Mouse (Mus musculus): ENCODE data around the gene Dolpp1. TPM values are rescaled to one million over a fixed set of nuclear protein-coding genes. Genes with fewer than 3 reads are reported as not detected.

Gene Dolpp1
- total RNA-seq, 1 experiment from 2014 or later: 24.5 TPM

DNA sequence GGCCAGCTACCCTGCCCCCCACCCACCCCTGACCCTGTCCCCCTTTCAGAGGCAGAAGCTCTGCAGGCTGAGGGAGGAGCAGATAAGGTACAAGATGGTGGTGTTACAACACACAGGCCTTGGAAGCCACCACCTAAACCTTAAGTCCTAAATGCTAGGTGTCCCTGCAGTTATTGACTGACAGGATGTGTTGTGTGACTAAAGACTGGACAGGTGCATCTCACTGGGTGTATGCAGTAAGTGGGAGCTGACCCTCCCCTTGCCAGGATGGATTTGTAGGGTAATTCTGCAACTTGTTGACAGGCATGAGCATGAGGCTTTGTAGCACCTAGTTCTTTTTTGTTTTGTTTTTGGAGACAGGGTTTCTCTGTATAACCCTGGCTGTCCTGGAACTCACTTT lies 52.4 kb downstream of the Dolpp1 start:
- no peak for ATAC-seq (replicated peaks in 1 of 2; ENCODE audit: insufficient read depth in 1 of 2, low FRiP score in 2 of 2, low TSS enrichment in 1 of 2, low read depth in 1 of 2, poor library complexity in 2 of 2, severe bottlenecking in 2 of 2)

DNA sequence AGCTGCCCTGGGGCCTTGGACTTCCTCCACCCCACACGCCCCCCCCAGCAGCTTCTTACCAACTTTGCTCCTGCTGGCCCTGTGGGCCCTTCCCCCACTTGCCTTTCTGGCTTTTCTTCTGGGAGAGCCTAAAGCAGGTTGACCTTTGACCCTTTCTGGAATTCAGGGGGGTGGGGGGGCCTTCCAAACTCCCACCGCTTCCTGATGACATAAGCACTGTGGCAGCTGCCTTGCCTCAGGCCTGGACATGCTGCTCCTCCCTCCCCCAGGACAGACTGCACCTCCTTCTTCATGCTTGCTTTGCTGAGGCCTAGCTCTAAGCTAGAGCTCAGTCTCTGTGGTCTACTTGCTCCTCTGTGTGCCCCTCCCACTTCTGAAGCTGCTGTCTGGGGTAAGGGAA lies 53.3 kb downstream of the Dolpp1 start:
- no peak for ATAC-seq (replicated peaks in 1 of 2; ENCODE audit: insufficient read depth in 1 of 2, low FRiP score in 2 of 2, low TSS enrichment in 1 of 2, low read depth in 1 of 2, poor library complexity in 2 of 2, severe bottlenecking in 2 of 2)

DNA sequence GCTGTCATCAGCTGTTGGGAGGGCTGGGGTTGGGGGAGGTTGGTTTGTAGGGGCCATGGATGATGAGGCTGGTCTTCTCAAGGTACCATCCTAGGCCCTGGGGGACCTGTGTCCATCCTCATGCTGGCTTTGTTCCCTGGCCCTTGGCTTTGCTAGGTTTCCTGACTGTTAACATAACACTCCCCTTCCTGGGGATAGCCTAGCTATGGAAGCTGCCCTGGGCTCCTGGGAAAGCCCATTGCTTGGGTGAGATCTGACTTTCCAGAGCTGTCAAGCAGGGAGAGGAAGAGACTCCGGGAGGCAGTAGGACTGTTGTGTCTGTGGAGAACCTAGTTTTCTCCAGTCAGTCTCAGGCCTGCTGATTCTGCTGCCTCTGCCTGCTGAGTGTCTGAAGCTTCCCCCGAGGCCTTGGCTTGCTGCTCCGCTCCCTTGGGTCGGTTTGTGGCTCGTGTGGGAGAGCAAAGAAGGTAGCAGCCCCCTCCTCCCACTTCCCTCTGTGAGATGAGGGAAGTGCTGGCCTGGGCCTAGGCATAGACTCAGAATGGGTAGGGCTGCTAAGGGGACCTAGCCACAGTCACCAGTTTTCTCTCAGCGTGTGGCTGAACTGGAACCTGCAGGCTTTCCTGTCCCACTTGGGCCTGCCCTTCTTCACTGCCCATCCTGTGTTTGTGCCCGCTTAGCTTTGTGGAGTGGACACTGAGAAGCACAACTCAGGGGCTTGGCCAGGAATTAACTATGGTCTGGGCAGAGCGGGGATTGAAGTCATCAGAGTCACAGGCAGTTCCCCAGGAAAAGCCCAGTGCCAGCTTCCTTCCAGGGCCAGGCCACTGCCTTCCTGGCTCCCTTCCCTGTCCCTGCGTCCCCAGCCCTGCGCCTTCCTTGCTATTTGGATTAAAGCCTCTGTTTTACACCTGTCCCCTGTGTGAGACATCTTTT lies 55.1 kb downstream of the Dolpp1 start:
- ATAC-seq (replicated peaks in 1 of 2; ENCODE audit: insufficient read depth in 1 of 2, low FRiP score in 2 of 2, low TSS enrichment in 1 of 2, low read depth in 1 of 2, poor library complexity in 2 of 2, severe bottlenecking in 2 of 2): peak; percentile 50 to 63; a peak in 3 of 4 replicates

DNA sequence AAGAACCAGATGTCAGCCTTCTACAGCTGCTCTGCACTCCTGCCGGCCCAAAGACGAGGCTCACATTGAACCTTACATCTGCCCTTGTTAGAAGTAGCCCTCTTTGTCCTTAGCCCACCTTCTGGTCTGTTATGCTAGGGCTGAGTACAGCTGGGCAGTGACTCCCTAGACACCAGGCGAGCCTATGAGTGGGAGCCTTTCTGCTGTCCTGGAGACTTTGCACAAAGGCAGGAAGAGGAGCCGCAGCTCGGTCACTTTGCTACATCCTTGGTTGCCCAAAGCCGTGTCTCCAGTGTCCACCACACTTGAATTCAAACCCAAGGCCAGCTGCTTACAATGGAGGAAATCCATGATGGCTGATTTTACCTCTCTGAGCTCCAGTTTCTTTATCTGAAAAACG lies 56.3 kb downstream of the Dolpp1 start:
- no peak for ATAC-seq (replicated peaks in 1 of 2; ENCODE audit: insufficient read depth in 1 of 2, low FRiP score in 2 of 2, low TSS enrichment in 1 of 2, low read depth in 1 of 2, poor library complexity in 2 of 2, severe bottlenecking in 2 of 2)

Other genes with a start within 250 kb of the Dolpp1 start
- 3.2 and 8.1 TPM in 2 replicates for gene Endog, start 220.8 kb upstream of the Dolpp1 start, total RNA-seq (2017)
- 24.7 and 42.1 TPM in 2 replicates for gene Spout1, start 213.8 kb upstream of the Dolpp1 start, total RNA-seq (2017)
- 9.3 and 10.3 TPM in 2 replicates for gene Kyat1, start 186.4 kb upstream of the Dolpp1 start, total RNA-seq (2017)
- gene Lrrc8a, start 154.5 kb upstream of the Dolpp1 start, total RNA-seq (2017): 11.3 and 15.3 TPM in 2 replicates
- 1.4 TPM in 1 of 2 replicates, not detected in the other for gene Gm28035, start 151.7 kb upstream of the Dolpp1 start, total RNA-seq (2017)
- gene Phyhd1, start 126.1 kb upstream of the Dolpp1 start, total RNA-seq (2017): 1.2 and 2.1 TPM in 2 replicates
- not detected in 2 replicates for gene Gm28038, start 111.2 kb upstream of the Dolpp1 start, total RNA-seq (2017)
- gene Dolk, start 105.9 kb upstream of the Dolpp1 start, total RNA-seq (2017): 8.8 and 9.9 TPM in 2 replicates
- gene Nup188, start 105.9 kb upstream of the Dolpp1 start, total RNA-seq (2017): 18.9 and 25.4 TPM in 2 replicates
- 30.4 and 41.2 TPM in 2 replicates for gene Sh3glb2, start 32.9 kb upstream of the Dolpp1 start, total RNA-seq (2017)
- 7.4 and 14.8 TPM in 2 replicates for gene Miga2, start 28.0 kb upstream of the Dolpp1 start, total RNA-seq (2017)
- gene Crat, start 23.6 kb downstream of the Dolpp1 start, total RNA-seq (2017): 7.1 and 8.9 TPM in 2 replicates
- gene Ptpa, start 23.8 kb downstream of the Dolpp1 start, total RNA-seq (2017): 60.4 and 66.6 TPM in 2 replicates
- gene Ier5l, start 82.0 kb downstream of the Dolpp1 start, total RNA-seq (2017): 0.19 and 2.4 TPM in 2 replicates
- 1.3 and 1.9 TPM in 2 replicates for gene Cstad, start 202.8 kb downstream of the Dolpp1 start, total RNA-seq (2017)